Mouse (Mus musculus): ENCODE data around the gene Hspa8.

DNA sequence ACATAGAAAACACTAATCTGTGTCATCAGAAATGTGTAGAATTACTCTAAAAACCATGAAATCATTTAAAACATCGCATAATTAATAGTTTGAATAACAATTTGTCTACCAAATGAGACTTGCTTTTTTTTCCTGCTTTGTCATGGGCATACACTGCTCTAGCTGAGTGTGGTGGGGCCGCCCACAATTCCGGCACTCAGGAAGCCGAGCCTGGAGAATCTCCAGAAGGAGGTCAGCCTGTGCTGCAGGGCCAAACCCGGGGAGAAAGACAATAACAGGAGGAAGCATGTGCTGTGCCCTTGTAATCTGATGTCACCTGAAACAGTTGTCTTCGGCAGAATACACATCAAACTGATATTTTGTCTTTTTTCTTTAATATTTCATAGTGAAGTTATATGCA, 24.8 kb downstream of the Hspa8 start:
- no peak for TF ChIP-seq POLR2A (IDR thresholded peaks at IDR 0.05; ENCODE audit: control insufficient read depth, extremely low read depth, insufficient read depth, low read length, poor library complexity)
- TF ChIP-seq CTCF (IDR thresholded peaks at IDR 0.05; ENCODE audit: borderline replicate concordance, control insufficient read depth, extremely low read depth, insufficient read depth, low read length, poor library complexity): no peak
